Mouse (Mus musculus): ENCODE measurements at regions not wholly inside any gene's neighbourhood (a gene's known extent, or its start where the extent isn't known, plus 50 kb on each side); places are given as distances from the start of the nearest gene placed in this dataset.

- TF ChIP-seq CTCF (IDR thresholded peaks at IDR 0.05; ENCODE audit: low read depth, low read length) (no peak), POLR2A (IDR thresholded peaks at IDR 0.05; ENCODE audit: borderline replicate concordance, low read depth, low read length) (no peak)
These were observed 410.0 kb upstream of the Atp11b start for GRCm38 (mm10) chr3:35343936-35344335.

Data from bone marrow macrophage, adult 2 months (primary cell).